Mouse (Mus musculus) heart, adult 2 months (tissue): Measurements from ENCODE around the gene Meig1. TPM values are rescaled to one million over a fixed set of nuclear protein-coding genes. Genes with fewer than 3 reads are reported as not detected.
"Not testable (repeated sequence)": the region's sequence is repeated elsewhere in the genome, so short reads cannot be mapped to it uniquely, and the experiment has no call there.

ENCODE experiments used
- DNase-seq, 2 experiments: peaks; one replicate each; pipeline ENCODE4 v3.0.0; 2021
- H3K27ac ChIP-seq: fragments of 200-600 bp; 2 replicates; pipeline ENCODE4 v1.8.1; 2022
- H3K27me3 ChIP-seq: fragments of 200-500 bp; 2 replicates; pipeline ENCODE4 v1.6.1; 2012; ENCODE audit warnings: mild to moderate bottlenecking, low read length, inconsistent platforms, mixed read lengths; ENCODE audit not compliant: control insufficient read depth, insufficient read depth
- H3K36me3 ChIP-seq: fragments of 200-500 bp; 2 replicates; pipeline ENCODE4 v1.6.1; 2012; ENCODE audit warnings: low read length, inconsistent platforms; ENCODE audit not compliant: control insufficient read depth, insufficient read depth
- H3K4me1 ChIP-seq: fragments of 200-500 bp; 2 replicates; pipeline ENCODE4 v1.6.1; 2011; ENCODE audit warnings: low read length; ENCODE audit not compliant: control insufficient read depth, insufficient read depth
- H3K4me3 ChIP-seq: fragments of 200-600 bp; 2 replicates; pipeline ENCODE4 v1.8.1; 2022
- H3K79me2 ChIP-seq: fragments of 200-500 bp; replicated peaks from 2 replicates; pipeline ENCODE4 v1.6.1; 2012; ENCODE audit warnings: mild to moderate bottlenecking, inconsistent platforms, low read length, moderate library complexity, mixed read lengths; ENCODE audit not compliant: control insufficient read depth, insufficient read depth
- H3K9ac ChIP-seq: fragments of 200-500 bp; 2 replicates; pipeline ENCODE4 v1.6.1; 2012; ENCODE audit warnings: low read depth, mild to moderate bottlenecking, control low read depth, inconsistent platforms, low read length, mixed read lengths
- CTCF ChIP-seq: fragments of 200-600 bp; IDR thresholded peaks from 2 replicates; pipeline ENCODE4 v1.8.1; 2022; ENCODE audit warnings: antibody characterized with exemption, mild to moderate bottlenecking, moderate library complexity
- EP300 ChIP-seq: fragments of 200-500 bp; IDR thresholded peaks from 2 replicates; pipeline ENCODE4 v1.6.1; 2011; ENCODE audit warnings: low read depth, low read length, control low read depth; ENCODE audit not compliant: insufficient read depth
- POLR2A ChIP-seq: fragments of 200-500 bp; IDR thresholded peaks from 2 replicates; pipeline ENCODE4 v1.6.1; 2011; ENCODE audit warnings: mild to moderate bottlenecking, low read depth, low read length, control low read depth; ENCODE audit not compliant: insufficient read depth
- WGBS: fragments of 180-500 bp; shearing (Covaris S2); methylation state at CpG from one replicate; pipeline ENCODE4 v1.1.7; 2018; 5-methylcytosine and 5-hydroxymethylcytosine counted together
- intact Hi-C: fragments of 180-260 bp; cut with DNase I; formaldehyde crosslinking; loops from one replicate; pipeline ENCODE4 v1.15.1; 2025
- polyA plus RNA-seq: library from polyadenylated mRNA; depleted of rRNA; stranded (reverse); fragments of >200 nt; gene quantifications from 2 replicates; pipeline ENCODE4 v1.2.3, GENCODE M21; 2012
- total RNA-seq, 2 experiments: library from RNA; stranded (reverse); gene quantifications; 2 replicates each; pipeline ENCODE4 v1.2.3; 2021

Meig1 gene
- total and polyA plus RNA-seq, 3 experiments, result 1.8 to 2.4 (median 1.9) TPM

GRCm38 (mm10) chr2:3418883-3419431 lies 3.5 kb downstream of the Meig1 start:
- Histone ChIP-seq H3K27me3 (no peaks in the 10 kb centered on the region), H3K27ac (no peak overlapping the region; the same call in 1 of the 2 replicates), H3K36me3 (no peaks in the 10 kb centered on the region), H3K79me2 (no peaks in the 10 kb centered on the region), H3K4me3 (peak overlapping the region; percentile 43), H3K9ac (peak overlapping the region; percentile 52), H3K4me1 (no peaks in the 10 kb centered on the region)
- intact Hi-C loops, result loop anchor here (10.0 kb wide), 1 partner anchor 304 kb away; the partner anchor contains the start of gene Fam171a1
- 2% methylated on average over 38 of the region's 38 CpGs for WGBS
- DNase-seq, result peak; percentile 97
- TF ChIP-seq CTCF, result no peak
- no peak for TF ChIP-seq EP300
- no peak; the same call in 1 of the 2 replicates for TF ChIP-seq POLR2A

DNA sequence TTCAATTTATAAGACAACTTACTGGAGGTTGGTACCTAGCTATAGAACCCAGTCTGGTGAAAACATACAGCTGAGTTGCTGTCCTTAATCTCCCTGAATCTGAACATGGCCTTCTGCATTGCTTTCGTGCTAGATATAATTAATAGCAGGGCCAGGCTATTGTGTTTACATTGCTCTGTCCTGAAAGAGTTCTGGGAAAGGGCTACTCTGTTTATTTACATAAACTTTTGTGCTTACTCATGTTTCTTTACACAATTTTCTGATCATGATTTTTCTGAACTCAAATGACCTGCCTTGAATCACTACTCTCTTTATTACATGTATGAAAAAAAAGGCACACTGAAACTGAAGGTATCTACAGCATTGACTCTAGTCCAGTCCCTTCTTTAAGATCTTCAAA lies 6.8 kb downstream of the Meig1 start:
- intact Hi-C loops, result loop anchor here (10.0 kb wide), 1 partner anchor 301 kb away; the partner anchor contains the start of gene Fam171a1
- no peak overlapping the region for H3K27ac ChIP-seq
- no peak for DNase-seq
- TF ChIP-seq CTCF (no peak), EP300 (no peak), POLR2A (no peak)
- H3K27me3 ChIP-seq, result no peaks in the 10 kb centered on the region
- no peaks in the 10 kb centered on the region for H3K79me2 ChIP-seq
- WGBS, result 68% methylated on average over 1 of the region's 1 CpGs
- no peak overlapping the region for H3K4me3 ChIP-seq
- no peaks in the 10 kb centered on the region for H3K4me1 ChIP-seq
- H3K36me3 ChIP-seq, result no peaks in the 10 kb centered on the region
- no peak overlapping the region for H3K9ac ChIP-seq

DNA sequence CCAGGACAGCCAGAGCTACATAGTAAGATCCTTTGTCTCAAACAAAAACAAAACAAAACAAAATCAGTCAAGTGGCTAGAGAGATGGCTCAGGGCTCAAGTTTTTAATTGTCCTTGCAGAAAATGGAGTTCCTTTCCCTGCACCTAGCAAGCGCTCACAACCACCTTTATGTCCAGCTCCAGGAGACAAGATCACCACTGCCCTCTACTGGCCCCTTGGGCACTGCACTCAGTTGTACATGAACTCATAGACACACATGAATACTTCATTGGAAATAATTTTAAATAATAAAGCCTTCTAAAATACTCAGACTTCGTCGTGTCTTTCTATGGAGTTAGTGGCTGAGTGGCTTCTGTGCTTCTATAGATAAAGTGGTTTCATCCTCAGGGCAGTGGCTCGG lies 8.2 kb downstream of the Meig1 start:
- Histone ChIP-seq H3K27me3 (no peaks in the 10 kb centered on the region), H3K9ac (no peak overlapping the region), H3K4me1 (no peaks in the 10 kb centered on the region), H3K36me3 (no peaks in the 10 kb centered on the region), H3K27ac (no peak overlapping the region), H3K4me3 (no peak overlapping the region), H3K79me2 (no peaks in the 10 kb centered on the region)
- peak; percentile 15 to 48 for DNase-seq
- WGBS, result 39% methylated on average over 4 of the region's 4 CpGs
- TF ChIP-seq EP300 (no peak), CTCF (peak; percentile 81)
- intact Hi-C loops, result loop anchor here (10.0 kb wide), 1 partner anchor 299 kb away; the partner anchor contains the start of gene Fam171a1

DNA sequence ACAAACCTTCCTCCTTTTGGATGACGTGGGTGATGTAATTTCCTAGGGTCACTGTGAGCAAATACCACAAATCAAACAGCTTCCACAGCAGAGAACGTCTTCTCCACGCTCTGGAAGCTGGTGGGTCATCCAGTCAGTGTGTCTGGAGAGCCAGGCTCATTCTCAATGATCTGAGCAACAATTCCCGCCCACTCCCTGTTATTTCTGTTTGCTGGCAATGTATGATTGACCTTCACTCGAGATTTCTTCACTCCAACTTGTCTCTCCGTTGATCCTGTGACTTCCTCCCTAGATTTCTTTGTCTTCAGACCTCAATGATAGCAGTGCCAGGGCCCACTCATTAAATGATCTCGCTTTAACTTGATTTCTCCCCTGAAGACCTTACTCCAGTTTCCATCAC lies 14.7 kb downstream of the Meig1 start:
- Histone ChIP-seq H3K36me3 (no peaks in the 10 kb centered on the region), H3K79me2 (no peaks in the 10 kb centered on the region), H3K4me1 (no peaks in the 10 kb centered on the region), H3K4me3 (no peak overlapping the region), H3K27ac (no peak overlapping the region), H3K9ac (no peak overlapping the region), H3K27me3 (no peaks in the 10 kb centered on the region)
- 68% methylated on average over 7 of the region's 7 CpGs for WGBS
- intact Hi-C loops, result no loop called here
- no peak for DNase-seq
- TF ChIP-seq EP300, result no peak
- TF ChIP-seq POLR2A, result no peak
- no peak for TF ChIP-seq CTCF

GRCm38 (mm10) chr2:3405981-3406380 lies 16.5 kb downstream of the Meig1 start:
- H3K27ac ChIP-seq, result no peak overlapping the region
- TF ChIP-seq POLR2A (no peak), EP300 (no peak), CTCF (no peak)
- H3K4me3 ChIP-seq, result no peak overlapping the region
- H3K36me3 ChIP-seq, result no peaks in the 10 kb centered on the region
- WGBS, result 62% methylated on average over 4 of the region's 4 CpGs
- H3K9ac ChIP-seq, result no peak overlapping the region
- H3K4me1 ChIP-seq, result no peaks in the 10 kb centered on the region
- H3K79me2 ChIP-seq, result no peaks in the 10 kb centered on the region
- DNase-seq, result no peak
- intact Hi-C loops, result no loop called here
- H3K27me3 ChIP-seq, result no peaks in the 10 kb centered on the region

DNA sequence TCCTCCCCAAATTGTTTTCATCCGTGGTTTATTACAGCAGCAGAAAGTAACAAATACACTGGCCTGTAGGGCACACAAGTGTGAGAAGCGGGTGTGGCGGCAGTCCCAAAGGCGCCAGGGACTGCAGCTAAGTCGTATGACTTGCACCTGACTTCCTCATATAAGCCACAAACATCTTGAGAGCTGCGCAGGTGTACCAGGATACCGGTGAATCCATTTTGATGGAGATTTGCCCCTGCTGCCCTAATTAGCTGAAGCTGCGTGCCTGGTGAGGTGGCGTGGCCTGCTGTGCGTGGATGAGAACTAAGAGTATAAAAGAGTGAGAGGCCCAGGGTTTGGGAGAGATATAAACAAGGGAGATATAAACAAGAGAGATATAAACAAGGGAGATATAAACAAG lies 25.3 kb downstream of the Meig1 start, which contains the start of gene Olah:
Gene Olah (minus strand): TSS at position 101 of the 400 bp plus-strand sequence.
- H3K27me3 ChIP-seq, H3K27ac ChIP-seq, H3K9ac ChIP-seq, H3K4me3 ChIP-seq, H3K4me1 ChIP-seq, H3K36me3 ChIP-seq, H3K79me2 ChIP-seq, intact Hi-C loops, DNase-seq: not testable (repeated sequence)
- WGBS, result 67% methylated on average over 10 of the region's 10 CpGs
